Mouse (Mus musculus): ENCODE data around the gene Rassf3. TPM values are rescaled to one million over a fixed set of nuclear protein-coding genes. Genes with fewer than 3 reads are reported as not detected.

Gene Rassf3
- polyA plus RNA-seq, 1 experiment from 2014 or later, result 14.8 TPM

- Histone ChIP-seq H3K9me3 (ENCODE audit: low read length) (no peaks in the 10 kb centered on the region), H3K27me3 (ENCODE audit: insufficient read depth, low read length) (no peaks in the 10 kb centered on the region), H3K4me3 (ENCODE audit: low read length) (no peak overlapping the region), H3K36me3 (ENCODE audit: insufficient read depth, low read length) (no peaks in the 10 kb centered on the region), H3K4me1 (ENCODE audit: insufficient read depth, low read length) (peaks cover 13% of the 10 kb centered on the region; the same call in 1 of the 2 replicates), H3K9ac (replicated peaks; ENCODE audit: low read length) (no peak overlapping the region), H3K4me2 (replicated peaks; ENCODE audit: low read depth, low read length) (no peak overlapping the region), H3K27ac (ENCODE audit: low read length) (no peak overlapping the region)
- ATAC-seq (ENCODE audit: low FRiP score, low TSS enrichment), result no peak
- 59% methylated on average over 7 of the region's 7 CpGs for WGBS
Observed at GRCm38 (mm10) chr10:121492608-121493315, 16.6 kb upstream of the Rassf3 start.

- Histone ChIP-seq H3K4me3 (ENCODE audit: low read length) (no peak overlapping the region), H3K9me3 (ENCODE audit: low read length) (no peaks in the 10 kb centered on the region), H3K27me3 (ENCODE audit: insufficient read depth, low read length) (no peaks in the 10 kb centered on the region), H3K36me3 (ENCODE audit: insufficient read depth, low read length) (no peaks in the 10 kb centered on the region), H3K4me2 (replicated peaks; ENCODE audit: low read depth, low read length) (no peak overlapping the region), H3K27ac (ENCODE audit: low read length) (no peak overlapping the region), H3K4me1 (ENCODE audit: insufficient read depth, low read length) (peaks cover 6% of the 10 kb centered on the region; the same call in 1 of the 2 replicates), H3K9ac (replicated peaks; ENCODE audit: low read length) (no peak overlapping the region)
- ATAC-seq (ENCODE audit: low FRiP score, low TSS enrichment), result no peak
- 87% methylated on average over 6 of the region's 6 CpGs for WGBS
Observed at GRCm38 (mm10) chr10:121489941-121490340, 13.8 kb upstream of the Rassf3 start.

DNA sequence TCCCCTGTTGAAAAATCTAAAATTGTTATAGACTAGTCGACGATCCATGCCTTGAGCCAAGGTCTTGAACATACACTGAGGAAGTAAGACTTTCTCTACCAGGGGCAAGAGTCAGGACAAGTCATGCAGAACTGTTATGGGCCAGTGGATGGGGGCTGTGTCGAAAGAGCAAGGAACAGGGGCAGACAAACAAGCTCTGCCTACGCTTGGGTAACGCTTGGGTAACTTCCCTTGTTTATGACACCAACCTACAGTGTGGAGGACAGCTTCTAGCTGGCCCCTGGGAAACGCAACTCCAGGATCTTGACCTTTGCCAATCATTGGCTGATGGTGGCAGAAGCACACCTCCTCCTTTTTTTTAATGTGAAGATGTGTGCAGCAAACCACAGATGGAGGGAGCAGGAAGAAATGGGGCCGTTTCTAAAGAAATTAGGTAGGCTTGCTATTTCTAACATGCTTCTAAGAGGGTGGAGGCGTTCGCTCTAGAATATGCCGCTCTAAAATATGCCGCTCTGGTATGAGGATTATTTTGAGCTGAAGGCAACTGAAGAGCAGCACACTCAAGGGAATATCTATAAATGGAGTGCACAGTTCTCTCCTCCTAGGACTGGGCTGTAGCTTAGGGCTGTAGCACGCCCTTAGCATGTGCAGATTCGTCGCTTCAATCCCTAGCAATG is 12.6 kb upstream of the Rassf3 start:
- Histone ChIP-seq H3K27me3 (ENCODE audit: insufficient read depth, low read length) (no peaks in the 10 kb centered on the region), H3K27ac (ENCODE audit: low read length) (peak overlapping the region; percentile 60), H3K36me3 (ENCODE audit: insufficient read depth, low read length) (no peaks in the 10 kb centered on the region), H3K9me3 (ENCODE audit: low read length) (no peaks in the 10 kb centered on the region), H3K4me1 (ENCODE audit: insufficient read depth, low read length) (peaks cover 6% of the 10 kb centered on the region; the same call in 1 of the 2 replicates), H3K9ac (replicated peaks; ENCODE audit: low read length) (no peak overlapping the region; the same call in 1 of the 2 replicates), H3K4me3 (ENCODE audit: low read length) (no peak overlapping the region), H3K4me2 (replicated peaks; ENCODE audit: low read depth, low read length) (peak overlapping the region; percentile 28; the same call in 1 of the 2 replicates)
- 52% methylated on average over 14 of the region's 14 CpGs for WGBS
- ATAC-seq (ENCODE audit: low FRiP score, low TSS enrichment), result peak; percentile 98

- Histone ChIP-seq H3K4me1 (ENCODE audit: insufficient read depth, low read length) (peaks cover 6% of the 10 kb centered on the region; the same call in 1 of the 2 replicates), H3K9me3 (ENCODE audit: low read length) (no peaks in the 10 kb centered on the region), H3K4me3 (ENCODE audit: low read length) (no peak overlapping the region), H3K9ac (replicated peaks; ENCODE audit: low read length) (no peak overlapping the region), H3K27ac (ENCODE audit: low read length) (0 out of 2 replicates have a peak overlapping the region, but pooled peaks have one; percentile 8), H3K36me3 (ENCODE audit: insufficient read depth, low read length) (no peaks in the 10 kb centered on the region), H3K27me3 (ENCODE audit: insufficient read depth, low read length) (no peaks in the 10 kb centered on the region), H3K4me2 (replicated peaks; ENCODE audit: low read depth, low read length) (no peak overlapping the region)
- WGBS, result 61% methylated on average over 4 of the region's 4 CpGs
- ATAC-seq (ENCODE audit: low FRiP score, low TSS enrichment), result no peak
Observed at GRCm38 (mm10) chr10:121487716-121488115, 11.6 kb upstream of the Rassf3 start.

GRCm38 (mm10) chr10:121486350-121486749 is 10.2 kb upstream of the Rassf3 start:
- no peak for ATAC-seq (ENCODE audit: low FRiP score, low TSS enrichment)
- Histone ChIP-seq H3K4me3 (ENCODE audit: low read length) (no peak overlapping the region), H3K9me3 (ENCODE audit: low read length) (no peaks in the 10 kb centered on the region), H3K9ac (replicated peaks; ENCODE audit: low read length) (no peak overlapping the region), H3K4me1 (ENCODE audit: insufficient read depth, low read length) (peaks cover 6% of the 10 kb centered on the region; the same call in 1 of the 2 replicates), H3K27me3 (ENCODE audit: insufficient read depth, low read length) (no peaks in the 10 kb centered on the region), H3K36me3 (ENCODE audit: insufficient read depth, low read length) (no peaks in the 10 kb centered on the region), H3K4me2 (replicated peaks; ENCODE audit: low read depth, low read length) (no peak overlapping the region), H3K27ac (ENCODE audit: low read length) (0 out of 2 replicates have a peak overlapping the region, but pooled peaks have one; percentile 9)
- 61% methylated on average over 9 of the region's 9 CpGs for WGBS

- H3K27ac ChIP-seq (ENCODE audit: low read length), result no peak overlapping the region
- WGBS, result 80% methylated on average over 1 of the region's 1 CpGs
- no peak overlapping the region for H3K9ac ChIP-seq (replicated peaks; ENCODE audit: low read length)
- no peak overlapping the region for H3K4me3 ChIP-seq (ENCODE audit: low read length)
- no peaks in the 10 kb centered on the region for H3K36me3 ChIP-seq (ENCODE audit: insufficient read depth, low read length)
- ATAC-seq (ENCODE audit: low FRiP score, low TSS enrichment), result no peak
- H3K4me2 ChIP-seq (replicated peaks; ENCODE audit: low read depth, low read length), result no peak overlapping the region
- H3K27me3 ChIP-seq (ENCODE audit: insufficient read depth, low read length), result no peaks in the 10 kb centered on the region
- no peaks in the 10 kb centered on the region for H3K4me1 ChIP-seq (ENCODE audit: insufficient read depth, low read length)
- no peaks in the 10 kb centered on the region for H3K9me3 ChIP-seq (ENCODE audit: low read length)
Observed at GRCm38 (mm10) chr10:121483364-121483763, 7.2 kb upstream of the Rassf3 start.

DNA sequence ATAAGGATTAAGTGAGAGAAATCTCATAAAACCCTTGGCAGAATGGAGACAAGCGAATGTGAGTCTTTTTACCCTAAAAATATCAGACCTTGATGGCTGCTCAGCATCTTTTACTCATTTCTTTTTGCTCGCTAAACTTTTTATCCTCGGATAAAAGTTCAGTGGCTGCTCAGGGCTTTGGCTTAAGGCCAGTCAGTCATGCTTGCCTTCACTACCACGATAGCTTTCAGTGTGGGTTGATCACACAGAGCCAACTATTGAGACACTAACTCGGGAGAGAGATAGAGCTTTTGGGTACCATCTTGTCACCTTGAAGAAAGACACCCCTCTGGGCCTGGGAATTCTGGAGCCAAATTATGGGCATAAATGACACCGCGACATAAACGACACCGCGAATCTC is 5.0 kb upstream of the Rassf3 start:
- Histone ChIP-seq H3K9me3 (ENCODE audit: low read length) (no peaks in the 10 kb centered on the region), H3K9ac (replicated peaks; ENCODE audit: low read length) (no peak overlapping the region), H3K27ac (ENCODE audit: low read length) (no peak overlapping the region), H3K36me3 (ENCODE audit: insufficient read depth, low read length) (no peaks in the 10 kb centered on the region), H3K4me2 (replicated peaks; ENCODE audit: low read depth, low read length) (no peak overlapping the region), H3K4me1 (ENCODE audit: insufficient read depth, low read length) (peaks cover 8% of the 10 kb centered on the region; the same call in 1 of the 2 replicates), H3K4me3 (ENCODE audit: low read length) (no peak overlapping the region), H3K27me3 (ENCODE audit: insufficient read depth, low read length) (no peaks in the 10 kb centered on the region)
- no peak for ATAC-seq (ENCODE audit: low FRiP score, low TSS enrichment)
- 82% methylated on average over 10 of the region's 10 CpGs for WGBS

DNA sequence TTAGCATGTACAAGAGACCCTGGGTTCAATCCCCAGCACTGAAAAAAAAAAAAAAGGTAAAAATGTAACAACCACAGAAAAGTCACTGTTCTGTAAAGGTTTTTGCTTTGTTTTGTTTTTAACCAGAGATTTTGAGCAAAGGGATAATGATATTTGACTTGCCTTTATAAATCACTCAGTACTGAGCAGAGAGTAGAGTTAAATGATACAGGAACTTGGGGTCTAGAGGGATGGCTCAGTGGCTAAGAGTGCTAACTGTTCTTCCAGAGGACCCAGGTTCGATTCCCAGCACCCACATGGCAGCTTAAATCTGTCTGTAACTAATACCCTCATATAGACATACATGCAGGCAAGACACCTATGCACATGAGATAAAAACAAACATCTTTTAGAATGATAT is 3.8 kb upstream of the Rassf3 start:
- H3K4me3 ChIP-seq (ENCODE audit: low read length), result no peak overlapping the region
- H3K9me3 ChIP-seq (ENCODE audit: low read length), result no peaks in the 10 kb centered on the region
- no peak for ATAC-seq (ENCODE audit: low FRiP score, low TSS enrichment)
- no peak overlapping the region for H3K4me2 ChIP-seq (replicated peaks; ENCODE audit: low read depth, low read length)
- no peaks in the 10 kb centered on the region for H3K27me3 ChIP-seq (ENCODE audit: insufficient read depth, low read length)
- H3K27ac ChIP-seq (ENCODE audit: low read length), result no peak overlapping the region
- H3K9ac ChIP-seq (replicated peaks; ENCODE audit: low read length), result no peak overlapping the region
- H3K4me1 ChIP-seq (ENCODE audit: insufficient read depth, low read length), result peaks cover 9% of the 10 kb centered on the region; the same call in 1 of the 2 replicates
- WGBS, result 97% methylated on average over 1 of the region's 1 CpGs
- no peaks in the 10 kb centered on the region for H3K36me3 ChIP-seq (ENCODE audit: insufficient read depth, low read length)

GRCm38 (mm10) chr10:121477433-121477832 is 1.3 kb upstream of the Rassf3 start:
- ATAC-seq (ENCODE audit: low FRiP score, low TSS enrichment), result no peak
- WGBS, result 25% methylated on average over 10 of the region's 10 CpGs
- H3K36me3 ChIP-seq (ENCODE audit: insufficient read depth, low read length), result no peaks in the 10 kb centered on the region
- peak overlapping the region; percentile 66 for H3K9ac ChIP-seq (replicated peaks; ENCODE audit: low read length)
- peak overlapping the region; percentile 5; the same call in 1 of the 2 replicates for H3K4me3 ChIP-seq (ENCODE audit: low read length)
- peaks cover 33% of the 10 kb centered on the region for H3K4me1 ChIP-seq (ENCODE audit: insufficient read depth, low read length)
- peak overlapping the region; percentile 88 for H3K27ac ChIP-seq (ENCODE audit: low read length)
- no peaks in the 10 kb centered on the region for H3K9me3 ChIP-seq (ENCODE audit: low read length)
- peak overlapping the region; percentile 67 for H3K4me2 ChIP-seq (replicated peaks; ENCODE audit: low read depth, low read length)
- no peaks in the 10 kb centered on the region for H3K27me3 ChIP-seq (ENCODE audit: insufficient read depth, low read length)

GRCm38 (mm10) chr10:121476968-121477337 is 806 bp upstream of the Rassf3 start:
- peak overlapping the region; percentile 67 for H3K4me2 ChIP-seq (replicated peaks; ENCODE audit: low read depth, low read length)
- 0 out of 2 replicates have a peak, but pooled peaks have one; percentile 0 for ATAC-seq (ENCODE audit: low FRiP score, low TSS enrichment)
- peaks cover 37% of the 10 kb centered on the region for H3K4me1 ChIP-seq (ENCODE audit: insufficient read depth, low read length)
- H3K27ac ChIP-seq (ENCODE audit: low read length), result peak overlapping the region; percentile 88
- H3K4me3 ChIP-seq (ENCODE audit: low read length), result peak overlapping the region; percentile 71
- peak overlapping the region; percentile 66 for H3K9ac ChIP-seq (replicated peaks; ENCODE audit: low read length)
- no peaks in the 10 kb centered on the region for H3K27me3 ChIP-seq (ENCODE audit: insufficient read depth, low read length)
- H3K36me3 ChIP-seq (ENCODE audit: insufficient read depth, low read length), result no peaks in the 10 kb centered on the region
- 20% methylated on average over 8 of the region's 8 CpGs for WGBS
- H3K9me3 ChIP-seq (ENCODE audit: low read length), result no peaks in the 10 kb centered on the region
